Mouse (Mus musculus) brain, embryonic 14.5 days (tissue): ENCODE results near the gene Rhbdf2.

Experiments used
- CTCF ChIP-seq: fragments of 200-500 bp; IDR thresholded peaks from 2 replicates; pipeline ENCODE4 v1.5.1; 2012; ENCODE audit warnings: inconsistent platforms, mild to moderate bottlenecking, moderate library complexity, borderline replicate concordance; ENCODE audit not compliant: insufficient read depth, insufficient read length; ENCODE audit errors: extremely low read depth
- POLR2A ChIP-seq: fragments of 200-500 bp; IDR thresholded peaks from 2 replicates; pipeline ENCODE4 v1.6.1; 2012; ENCODE audit warnings: mild to moderate bottlenecking, inconsistent platforms, borderline replicate concordance; ENCODE audit not compliant: poor library complexity, insufficient read depth, insufficient read length, severe bottlenecking; ENCODE audit errors: extremely low read depth

DNA sequence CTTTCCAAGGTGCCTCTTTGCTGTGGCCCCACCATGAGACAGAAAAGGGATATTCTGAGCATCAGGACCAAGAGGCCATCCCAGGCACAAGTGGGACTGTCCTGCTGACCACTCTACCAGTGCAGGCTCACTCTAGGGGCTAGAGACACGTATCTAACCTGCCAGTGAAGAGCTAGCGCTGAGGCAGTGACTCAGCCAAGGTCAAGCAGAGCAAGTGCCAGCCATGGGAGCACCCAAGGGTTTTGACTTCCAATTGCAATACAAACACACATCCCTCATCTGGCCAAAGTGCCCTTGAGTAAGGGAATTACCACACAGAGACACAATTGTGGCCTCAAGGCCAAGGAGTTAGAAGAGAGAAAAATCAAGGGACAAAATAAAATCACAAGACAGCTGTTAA is 51.4 kb downstream of the Rhbdf2 start:
- no peak for TF ChIP-seq POLR2A
- no peak for TF ChIP-seq CTCF
